Mouse (Mus musculus) heart, embryonic 16.5 days (tissue): ENCODE results near the gene Scpep1. TPM values are rescaled to one million over a fixed set of nuclear protein-coding genes. Genes with fewer than 3 reads are reported as not detected.

Experiments used
- ATAC-seq: fragments of 200-750 bp; cut with Nextera tagmentation; replicated peaks from 2 replicates; pipeline ENCODE4 v1.8.0; 2017; ENCODE audit warnings: moderate number of reproducible peaks; ENCODE audit not compliant: insufficient read depth, low FRiP score; ENCODE audit errors: extremely low read depth
- H3K27ac ChIP-seq: fragments of 300-500 bp; sonication (generic); 2 replicates; pipeline ENCODE4 v1.5.1; 2014; ENCODE audit warnings: mild to moderate bottlenecking, low read length, control low read depth, moderate library complexity
- H3K27me3 ChIP-seq: fragments of 300-500 bp; sonication (generic); 2 replicates; pipeline ENCODE4 v1.6.1; 2014; ENCODE audit warnings: low read length, mixed read lengths; ENCODE audit not compliant: control insufficient read depth, insufficient read depth
- H3K36me3 ChIP-seq: fragments of 300-500 bp; sonication (generic); 2 replicates; pipeline ENCODE4 v1.6.1; 2014; ENCODE audit not compliant: control insufficient read depth, insufficient read depth
- H3K4me1 ChIP-seq: fragments of 300-500 bp; sonication (generic); 2 replicates; pipeline ENCODE4 v1.6.1; 2014; ENCODE audit warnings: low read length, mixed read lengths; ENCODE audit not compliant: control insufficient read depth, insufficient read depth
- H3K4me2 ChIP-seq: fragments of 300-500 bp; sonication (generic); 2 replicates; pipeline ENCODE4 v1.6.1; 2014; ENCODE audit warnings: low read depth, mild to moderate bottlenecking, control low read depth, low read length
- H3K4me3 ChIP-seq: fragments of 300-500 bp; sonication (generic); 2 replicates; pipeline ENCODE4 v1.5.1; 2014; ENCODE audit warnings: mild to moderate bottlenecking, control low read depth, low read length
- H3K9ac ChIP-seq: fragments of 300-500 bp; sonication (generic); 2 replicates; pipeline ENCODE4 v1.6.1; 2014; ENCODE audit warnings: low read length, control low read depth
- H3K9me3 ChIP-seq: fragments of 300-500 bp; sonication (generic); replicated peaks from 2 replicates; pipeline ENCODE4 v1.6.1; 2016; ENCODE audit warnings: low read length; ENCODE audit not compliant: control insufficient read depth
- WGBS: fragments of 180-500 bp; shearing (Covaris S2); extraction: QIAGEN DNeasy Blood & Tissue Kit; methylation state at CpG from one replicate; pipeline ENCODE4 v1.1.7; 2014; 5-methylcytosine and 5-hydroxymethylcytosine counted together
- polyA plus RNA-seq: library from polyadenylated mRNA; unstranded; fragments of >200 nt; fragmentation: Nextera tagmentation; extraction: Ambion mirVana; gene quantifications from 2 replicates; pipeline ENCODE4 v1.2.1, GENCODE M21; 2015

The Scpep1 gene
- polyA plus RNA-seq, 1 experiment from 2014 or later = 43.6 TPM

DNA sequence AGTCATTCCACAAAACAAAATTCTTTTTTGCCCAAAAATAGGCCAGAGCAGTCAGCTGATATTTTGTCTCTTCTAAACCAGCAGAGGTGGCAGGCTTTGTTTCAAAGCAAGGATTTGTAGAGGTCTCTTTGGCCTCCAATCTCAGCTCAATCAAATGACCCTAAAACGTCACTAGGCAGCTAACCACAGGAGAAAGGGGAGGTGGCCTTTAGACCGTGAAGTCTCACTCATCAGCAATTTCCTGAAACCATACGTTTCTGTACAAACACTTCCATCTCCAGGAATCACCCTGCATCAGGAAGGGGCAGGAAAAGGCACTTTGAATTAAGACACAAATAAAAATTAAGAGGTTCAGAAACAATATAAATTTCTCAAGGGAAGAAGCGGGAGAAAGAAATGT lies 462 bp downstream of the Scpep1 start:
- WGBS = 0% methylated on average over 4 of the region's 4 CpGs
- ATAC-seq = no peak

DNA sequence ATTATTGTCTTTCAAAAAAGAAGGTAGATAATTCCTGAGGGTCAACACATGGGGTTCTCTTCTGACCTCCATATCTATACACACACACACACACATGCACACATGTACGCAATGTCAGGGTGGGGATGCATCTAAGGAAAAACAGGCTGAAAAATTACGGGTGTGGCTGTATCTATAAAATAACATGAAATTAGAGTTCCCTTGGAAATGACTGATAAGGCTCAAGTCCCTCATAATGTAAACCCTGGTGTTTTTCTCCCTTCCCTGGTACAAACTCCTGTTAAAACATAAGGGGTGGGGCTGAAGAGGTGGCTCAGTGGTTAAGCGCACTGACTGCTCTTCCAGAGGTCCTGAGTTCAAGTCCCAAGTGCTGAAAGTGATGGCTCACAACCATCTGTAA lies 1.7 kb downstream of the Scpep1 start:
- Histone ChIP-seq H3K4me2 (no peak overlapping the region), H3K4me3 (no peak overlapping the region), H3K27ac (no peak overlapping the region), H3K27me3 (no peaks in the 10 kb centered on the region), H3K9me3 (no peaks in the 10 kb centered on the region), H3K36me3 (no peaks in the 10 kb centered on the region), H3K9ac (no peak overlapping the region), H3K4me1 (peaks cover 9% of the 10 kb centered on the region)
- WGBS = 88% methylated on average over 3 of the region's 3 CpGs
- no peak for ATAC-seq

More for the DNA sequence above, 462 bp downstream of the Scpep1 start:
- Histone ChIP-seq H3K9ac (peak overlapping the region; percentile 70), H3K27ac (peak overlapping the region; percentile 65), H3K4me2 (peak overlapping the region; percentile 66), H3K4me3 (peak overlapping the region; percentile 68), H3K9me3 (no peaks in the 10 kb centered on the region), H3K36me3 (no peaks in the 10 kb centered on the region), H3K4me1 (peaks cover 9% of the 10 kb centered on the region), H3K27me3 (no peaks in the 10 kb centered on the region)

DNA sequence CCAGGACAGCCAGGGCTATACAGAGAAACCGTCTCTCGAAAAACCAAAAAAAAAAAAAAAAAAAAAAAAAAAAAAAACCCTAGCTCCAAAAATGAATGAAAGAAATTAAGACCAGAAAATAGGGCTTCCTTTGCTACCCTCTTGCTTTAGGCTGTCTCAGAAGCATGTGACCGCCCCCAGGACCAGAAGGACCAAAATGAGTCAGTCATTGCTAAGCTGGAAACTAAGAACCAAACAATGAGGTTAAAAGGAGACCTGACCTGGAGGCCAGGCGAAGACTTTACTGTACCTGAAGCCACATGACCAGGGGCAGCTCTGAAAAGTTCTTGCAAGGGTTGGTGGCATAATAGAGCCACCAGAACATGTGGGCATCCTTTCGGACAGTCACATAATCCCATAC lies 3.1 kb downstream of the Scpep1 start:
- H3K27ac ChIP-seq = no peak overlapping the region
- H3K9ac ChIP-seq = no peak overlapping the region
- peaks cover 9% of the 10 kb centered on the region for H3K4me1 ChIP-seq
- H3K36me3 ChIP-seq = 0 out of 2 replicates have a peak, but pooled peaks cover under 1% of the 10 kb centered on the region
- H3K27me3 ChIP-seq = no peaks in the 10 kb centered on the region
- no peak overlapping the region for H3K4me2 ChIP-seq
- no peak overlapping the region for H3K4me3 ChIP-seq
- no peak for ATAC-seq
- H3K9me3 ChIP-seq = no peaks in the 10 kb centered on the region
- WGBS = 90% methylated on average over 5 of the region's 5 CpGs

DNA sequence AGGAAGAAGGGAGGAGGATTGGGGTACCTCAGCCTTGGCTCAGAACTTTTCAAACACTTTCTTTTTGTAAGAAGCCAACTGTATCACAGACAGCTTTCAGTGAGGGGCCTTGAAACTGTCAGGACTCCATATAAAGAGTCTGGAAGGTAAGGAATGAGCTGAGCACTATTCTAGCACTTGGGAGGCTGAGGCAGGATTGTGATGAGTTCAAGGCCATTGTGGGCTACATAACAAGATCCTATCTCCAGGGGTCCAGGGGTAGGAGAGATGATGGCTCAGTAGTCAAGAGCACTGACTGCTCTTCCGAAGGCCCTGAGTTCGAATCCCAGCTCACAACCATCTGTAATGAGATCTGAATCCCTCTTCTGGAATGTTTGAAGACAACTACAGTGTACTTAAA lies 3.7 kb downstream of the Scpep1 start:
- Histone ChIP-seq H3K9me3 (no peaks in the 10 kb centered on the region), H3K27me3 (no peaks in the 10 kb centered on the region), H3K27ac (no peak overlapping the region), H3K4me3 (no peak overlapping the region), H3K9ac (no peak overlapping the region), H3K4me1 (peaks cover 9% of the 10 kb centered on the region), H3K36me3 (0 out of 2 replicates have a peak, but pooled peaks cover 5% of the 10 kb centered on the region), H3K4me2 (no peak overlapping the region)
- no peak for ATAC-seq
- WGBS = 100% methylated on average over 2 of the region's 2 CpGs

DNA sequence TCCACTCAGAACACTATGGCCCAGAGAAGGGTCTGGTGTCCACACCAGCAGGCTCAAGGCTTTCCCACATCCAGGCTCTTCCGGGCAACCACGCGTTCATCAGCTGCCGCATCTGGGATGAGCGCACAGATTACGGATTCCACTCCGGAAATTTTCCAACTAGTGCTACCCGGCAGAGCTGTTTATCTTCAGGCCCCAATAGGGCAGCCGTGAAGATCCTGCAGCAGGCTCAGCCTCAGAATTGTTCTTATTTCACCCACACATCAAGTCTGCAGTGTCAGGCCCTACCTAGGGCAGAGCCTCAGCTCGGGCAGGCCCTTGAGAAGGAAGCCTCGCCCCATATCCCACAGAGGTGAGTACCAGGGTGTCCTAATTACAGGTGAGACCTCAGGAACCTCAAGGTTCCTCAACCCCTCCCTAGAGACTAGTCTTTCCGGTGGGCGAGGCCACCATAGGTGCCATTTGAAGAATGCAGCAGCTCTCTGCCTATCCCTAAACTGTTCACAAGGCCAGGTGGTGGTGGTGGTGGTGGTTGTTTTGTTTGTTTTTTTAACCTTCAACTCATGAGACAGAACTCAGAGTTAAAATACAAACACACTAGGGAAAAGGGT lies 4.5 kb downstream of the Scpep1 start:
- WGBS = 74% methylated on average over 13 of the region's 13 CpGs

DNA sequence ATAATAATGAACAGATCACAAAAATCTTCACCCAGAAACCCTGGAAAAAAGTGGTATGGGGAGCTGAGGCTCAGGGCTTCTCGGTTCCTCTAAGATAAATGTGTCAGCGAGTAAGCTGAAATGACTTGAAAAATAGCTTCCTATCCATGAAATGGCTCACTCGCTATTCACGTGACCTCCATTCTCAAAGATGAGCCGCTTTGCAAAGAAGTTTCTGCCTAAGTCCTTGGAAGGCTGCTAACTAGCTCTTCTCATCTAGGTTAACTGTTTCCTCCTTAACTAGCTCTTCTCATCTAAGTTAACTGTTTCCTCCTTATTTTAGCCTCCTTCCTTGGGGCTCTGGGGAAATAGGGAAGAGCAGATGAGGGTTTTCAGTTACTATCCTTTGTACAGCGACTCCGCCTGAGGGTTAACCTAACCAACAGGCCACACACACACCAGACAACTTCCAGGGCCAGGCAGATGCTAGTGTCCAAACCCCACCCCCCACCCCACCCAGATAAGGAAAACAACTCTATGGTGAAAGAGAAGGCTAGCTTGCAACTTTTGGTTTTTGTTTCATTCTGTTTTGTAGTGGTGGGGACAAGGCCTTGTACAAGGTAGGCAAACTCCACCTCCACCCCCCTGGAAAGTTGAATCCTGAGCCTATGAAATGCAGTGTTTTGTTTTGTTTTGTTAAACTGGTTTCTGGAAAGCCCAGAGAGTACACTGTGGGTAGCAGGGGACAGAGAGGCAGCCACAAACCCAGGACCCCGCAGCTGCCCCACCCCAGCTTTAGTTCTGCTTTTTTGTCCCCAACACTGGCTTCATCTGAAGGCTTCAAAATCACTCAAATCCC lies 5.2 kb downstream of the Scpep1 start:
- peaks cover 8% of the 10 kb centered on the region; the same call in 1 of the 2 replicates for H3K36me3 ChIP-seq
- no peak overlapping the region for H3K4me2 ChIP-seq
- H3K27ac ChIP-seq = no peak overlapping the region
- H3K9ac ChIP-seq = no peak overlapping the region
- H3K4me3 ChIP-seq = no peak overlapping the region
- H3K4me1 ChIP-seq = peaks cover 5% of the 10 kb centered on the region
- H3K27me3 ChIP-seq = no peaks in the 10 kb centered on the region
- H3K9me3 ChIP-seq = no peaks in the 10 kb centered on the region
- 84% methylated on average over 8 of the region's 8 CpGs for WGBS
- ATAC-seq = no peak

More for the DNA sequence above, 4.5 kb downstream of the Scpep1 start:
- no peak overlapping the region for H3K9ac ChIP-seq
- peaks cover 9% of the 10 kb centered on the region for H3K4me1 ChIP-seq
- H3K4me2 ChIP-seq = no peak overlapping the region
- no peak for ATAC-seq
- no peaks in the 10 kb centered on the region for H3K27me3 ChIP-seq
- 0 out of 2 replicates have a peak, but pooled peaks cover 5% of the 10 kb centered on the region for H3K36me3 ChIP-seq
- H3K9me3 ChIP-seq = no peaks in the 10 kb centered on the region
- H3K4me3 ChIP-seq = no peak overlapping the region
- no peak overlapping the region for H3K27ac ChIP-seq

DNA sequence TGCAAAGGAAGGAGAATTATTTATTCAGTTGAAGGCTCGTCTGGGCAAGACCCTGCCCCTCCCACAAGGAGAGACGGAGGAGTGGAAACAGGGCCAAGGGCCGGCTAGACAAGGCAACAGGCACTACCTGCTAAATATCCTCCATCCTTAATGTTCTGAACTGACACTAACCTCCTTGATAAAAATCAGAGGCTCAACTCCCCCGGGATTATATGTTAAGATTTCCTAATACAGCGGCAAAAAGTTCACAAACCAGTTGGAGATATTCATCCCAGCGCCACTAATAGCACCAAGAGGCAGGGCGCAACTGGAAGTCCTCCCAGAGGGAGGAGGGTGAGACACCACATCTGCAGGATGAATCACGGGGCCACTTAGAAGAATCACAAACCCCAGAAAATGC lies 6.4 kb downstream of the Scpep1 start:
- no peak overlapping the region for H3K27ac ChIP-seq
- H3K4me2 ChIP-seq = no peak overlapping the region
- H3K4me1 ChIP-seq = no peaks in the 10 kb centered on the region
- WGBS = 79% methylated on average over 8 of the region's 8 CpGs
- no peak for ATAC-seq
- H3K36me3 ChIP-seq = peaks cover 12% of the 10 kb centered on the region
- no peak overlapping the region for H3K4me3 ChIP-seq
- no peaks in the 10 kb centered on the region for H3K27me3 ChIP-seq
- H3K9ac ChIP-seq = no peak overlapping the region
- no peaks in the 10 kb centered on the region for H3K9me3 ChIP-seq

DNA sequence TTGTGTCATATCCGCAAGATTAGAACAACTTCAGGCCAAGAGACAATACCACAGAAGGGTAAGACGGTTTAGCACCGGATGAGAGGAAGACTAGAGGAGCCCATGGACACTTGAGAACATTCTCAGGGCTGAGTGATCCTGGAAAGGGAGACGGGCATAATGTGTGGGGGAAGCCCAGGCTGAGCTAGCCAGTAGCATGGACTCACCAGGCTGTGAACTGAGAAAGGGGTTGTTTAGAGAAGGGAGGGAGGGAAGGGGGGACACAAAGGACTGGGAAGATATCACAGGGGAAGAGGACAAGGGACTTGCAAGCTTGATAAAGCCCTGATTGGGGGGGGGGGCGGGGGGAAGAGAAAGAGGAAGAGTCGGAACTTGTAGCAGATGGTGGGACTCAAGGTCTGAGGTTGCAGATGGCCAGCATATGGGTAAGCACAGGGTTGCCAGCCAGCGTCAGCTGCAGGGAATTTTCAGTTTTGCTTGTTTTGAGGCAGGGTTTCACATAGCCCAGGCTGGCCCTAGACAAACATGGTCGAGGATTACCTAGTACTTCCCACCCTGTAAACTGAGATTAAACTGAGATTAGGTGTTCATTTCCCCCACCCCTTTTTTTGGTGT lies 9.2 kb downstream of the Scpep1 start:
- Histone ChIP-seq H3K9ac (no peak overlapping the region), H3K4me1 (no peaks in the 10 kb centered on the region), H3K36me3 (peaks cover 12% of the 10 kb centered on the region), H3K4me3 (no peak overlapping the region), H3K27me3 (no peaks in the 10 kb centered on the region), H3K9me3 (no peaks in the 10 kb centered on the region), H3K4me2 (no peak overlapping the region), H3K27ac (no peak overlapping the region)
- 73% methylated on average over 7 of the region's 8 CpGs for WGBS
- no peak for ATAC-seq

DNA sequence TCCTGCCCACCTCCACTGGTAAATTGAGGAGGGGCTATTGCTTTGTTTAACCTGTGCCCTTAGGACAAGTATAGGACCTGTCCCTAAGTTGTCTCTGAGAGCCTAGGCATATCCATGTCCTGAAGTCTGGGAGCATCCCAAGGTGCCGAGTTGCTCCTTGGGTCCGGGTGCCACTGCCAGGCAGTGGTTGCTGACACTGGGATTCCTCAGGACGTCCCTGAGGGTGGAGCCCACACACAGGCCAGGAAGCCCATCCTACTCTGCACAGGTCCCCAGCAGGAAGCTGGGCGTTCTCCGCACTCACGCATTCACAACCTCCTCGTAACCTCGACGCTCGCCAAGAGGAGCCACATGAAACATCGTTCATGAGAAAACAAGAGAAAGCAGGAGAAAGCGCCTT lies 13.8 kb downstream of the Scpep1 start:
- 78% methylated on average over 12 of the region's 12 CpGs for WGBS

More for the DNA sequence above, 13.8 kb downstream of the Scpep1 start:
- Histone ChIP-seq H3K36me3 (peaks cover 7% of the 10 kb centered on the region), H3K9ac (no peak overlapping the region), H3K27ac (no peak overlapping the region), H3K27me3 (no peaks in the 10 kb centered on the region), H3K9me3 (no peaks in the 10 kb centered on the region), H3K4me3 (no peak overlapping the region), H3K4me2 (no peak overlapping the region), H3K4me1 (no peaks in the 10 kb centered on the region)
- ATAC-seq = no peak
